Mouse (Mus musculus) heart, postnatal 36 days (tissue): Measurements from ENCODE around the gene Uqcc1. TPM values are rescaled to one million over a fixed set of nuclear protein-coding genes. Genes with fewer than 3 reads are reported as not detected.
"Not testable (repeated sequence)": the region's sequence is repeated elsewhere in the genome, so short reads cannot be mapped to it uniquely, and the experiment has no call there.

ENCODE experiments used
- DNase-seq, 2 experiments: peaks; one replicate each; pipeline ENCODE4 v3.0.0; 2021 to 2022
- intact Hi-C: fragments of 180-260 bp; cut with DNase I; formaldehyde crosslinking; loops from one replicate; pipeline ENCODE4 v1.15.1; 2025
- total RNA-seq, 2 experiments: library from RNA; stranded (reverse); gene quantifications; 2 replicates each; pipeline ENCODE4 v1.2.3; 2021

The Uqcc1 gene
- total RNA-seq, 2 experiments from 2014 or later, result 235 to 283 TPM

GRCm38 (mm10) chr2:155940681-155941080 is 10.6 kb upstream of the Uqcc1 start, which contains the start of gene Gm15557:
Gene Gm15557, plus strand, starts transcription at chr2:155940728.
- no peak for DNase-seq
- intact Hi-C loops, result loop anchor here (10.0 kb wide), 1 partner anchor 266 kb away; no protein-coding TSS in a partner anchor

GRCm38 (mm10) chr2:155939897-155940529 is 9.9 kb upstream of the Uqcc1 start:
- no peak for DNase-seq
- intact Hi-C loops, result loop anchor here (10.0 kb wide), 1 partner anchor 265 kb away; no protein-coding TSS in a partner anchor

GRCm38 (mm10) chr2:155928711-155929345 is 1.3 kb downstream of the Uqcc1 start:
- no peak for DNase-seq
- intact Hi-C loops, result no loop called here

GRCm38 (mm10) chr2:155925213-155925612 is 4.9 kb downstream of the Uqcc1 start:
- intact Hi-C loops, DNase-seq: not testable (repeated sequence)

GRCm38 (mm10) chr2:155923143-155923542 is 7.0 kb downstream of the Uqcc1 start:
- no peak for DNase-seq
- intact Hi-C loops, result no loop called here

- no peak for DNase-seq
- intact Hi-C loops, result no loop called here
These were observed 15.4 kb downstream of the Uqcc1 start for GRCm38 (mm10) chr2:155914684-155915083.

DNA sequence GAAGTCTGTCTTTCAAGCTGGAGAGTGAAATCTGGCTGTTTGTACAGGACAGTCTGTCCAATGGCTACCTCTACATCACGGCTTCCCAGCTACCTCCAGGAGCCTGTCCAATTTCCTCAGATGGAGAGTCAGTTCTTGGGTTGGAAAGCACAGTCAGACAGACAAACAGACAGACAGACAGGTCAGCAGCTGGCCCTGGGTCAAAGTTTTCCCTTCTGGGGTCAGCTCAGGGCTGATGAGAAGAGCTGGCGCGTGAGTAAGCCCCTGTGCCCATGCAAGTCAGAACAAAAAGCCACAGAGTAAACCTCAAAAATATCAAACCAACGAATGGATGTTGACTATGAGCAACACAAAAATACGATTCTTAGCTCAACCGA is 26.5 kb downstream of the Uqcc1 start:
- intact Hi-C loops, result no loop called here
- no peak for DNase-seq

DNA sequence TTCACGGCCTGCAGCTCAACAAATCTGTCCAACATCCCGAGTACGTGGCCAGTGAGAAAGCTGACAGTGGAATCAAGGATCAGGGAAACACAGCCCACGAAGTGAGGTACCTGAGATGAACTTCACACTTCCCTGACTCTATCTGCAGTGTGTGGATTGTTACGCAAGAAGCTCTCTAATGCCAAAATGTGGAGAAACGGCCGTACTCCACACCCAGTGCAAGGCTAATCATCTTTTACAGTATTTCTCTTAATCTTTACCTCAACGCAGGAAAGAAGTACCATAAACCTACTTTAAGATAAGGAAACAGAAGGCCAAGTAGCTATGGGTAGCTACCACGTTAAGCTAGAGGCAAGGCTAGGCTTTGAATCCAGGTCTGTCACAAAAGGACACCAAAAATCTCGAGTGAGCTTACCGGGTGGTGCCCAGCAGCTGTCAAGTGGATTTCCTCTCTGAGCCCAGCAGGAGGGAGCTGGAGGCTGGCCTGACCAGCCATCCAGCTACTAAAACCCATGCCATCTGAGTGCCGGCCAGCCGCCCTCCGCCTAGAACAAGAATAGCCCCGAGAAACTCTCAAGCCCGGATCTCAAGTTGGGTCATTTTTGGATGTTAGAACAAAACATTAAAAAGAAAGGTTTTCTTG is 27.0 kb downstream of the Uqcc1 start:
- intact Hi-C loops, result no loop called here

DNA sequence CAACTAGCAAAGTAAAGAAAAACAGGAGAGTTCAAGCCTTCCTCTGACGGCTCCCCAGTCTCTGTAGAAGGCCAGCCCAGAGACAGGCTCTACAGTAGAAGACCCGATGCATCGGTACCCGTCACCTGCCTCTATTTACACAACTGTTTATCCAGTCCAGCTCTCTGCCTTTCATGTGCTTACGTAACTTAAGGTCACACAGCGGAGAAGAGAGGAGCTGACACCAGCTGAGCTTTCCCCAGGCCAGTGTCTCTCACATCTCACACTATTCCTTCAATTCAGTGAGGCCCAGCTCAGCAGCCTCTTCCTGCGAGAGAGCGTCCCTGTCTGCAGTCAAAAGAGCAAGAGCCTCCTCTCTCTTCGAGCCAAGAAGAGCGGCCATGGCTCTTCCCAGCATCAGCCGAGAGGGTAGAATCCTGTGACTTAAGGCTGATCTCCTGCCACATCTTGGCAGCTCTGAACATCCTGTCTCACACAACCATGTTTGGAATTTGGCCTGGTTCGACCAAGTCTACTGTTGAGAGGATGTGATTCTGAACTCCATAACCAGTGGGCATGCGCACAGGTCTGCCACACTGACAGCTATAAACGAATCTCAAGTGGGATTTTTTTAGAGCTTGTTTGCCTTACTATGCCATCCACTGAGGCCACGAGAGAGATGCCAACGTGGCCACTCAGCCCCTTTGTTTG is 34.9 kb downstream of the Uqcc1 start:
- DNase-seq, result no peak
- intact Hi-C loops, result no loop called here

More for the DNA sequence above, 27.0 kb downstream of the Uqcc1 start:
- DNase-seq, result peak; percentile 28 to 37

- intact Hi-C loops, result no loop called here
- DNase-seq, result no peak
These were observed 35.6 kb downstream of the Uqcc1 start for GRCm38 (mm10) chr2:155894307-155895045.

GRCm38 (mm10) chr2:155886776-155887175 is 43.3 kb downstream of the Uqcc1 start:
- intact Hi-C loops, result no loop called here
- DNase-seq, result no peak

GRCm38 (mm10) chr2:155885271-155885697 is 44.8 kb downstream of the Uqcc1 start:
- no peak for DNase-seq
- intact Hi-C loops, result no loop called here

DNA sequence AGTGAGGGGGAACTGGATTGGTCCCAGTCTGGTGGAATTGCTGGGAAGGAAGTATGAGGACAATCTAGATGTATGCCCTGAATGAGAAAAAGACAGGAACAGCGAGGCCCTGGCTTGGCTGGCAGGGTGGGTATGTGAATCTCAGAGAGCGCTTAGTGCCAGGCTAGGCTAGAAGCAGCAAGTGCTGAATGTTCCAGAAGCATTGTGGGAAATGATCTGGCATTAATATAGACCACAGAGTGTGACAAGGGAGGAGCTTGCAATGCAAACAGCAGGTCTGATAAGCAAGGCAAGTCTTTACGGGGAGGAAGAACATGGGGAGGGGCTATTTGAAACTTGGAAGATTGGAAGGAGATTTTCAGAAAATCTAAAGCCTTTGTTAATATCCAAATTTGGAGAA is 48.0 kb downstream of the Uqcc1 start:
- no peak for DNase-seq
- intact Hi-C loops, result no loop called here

DNA sequence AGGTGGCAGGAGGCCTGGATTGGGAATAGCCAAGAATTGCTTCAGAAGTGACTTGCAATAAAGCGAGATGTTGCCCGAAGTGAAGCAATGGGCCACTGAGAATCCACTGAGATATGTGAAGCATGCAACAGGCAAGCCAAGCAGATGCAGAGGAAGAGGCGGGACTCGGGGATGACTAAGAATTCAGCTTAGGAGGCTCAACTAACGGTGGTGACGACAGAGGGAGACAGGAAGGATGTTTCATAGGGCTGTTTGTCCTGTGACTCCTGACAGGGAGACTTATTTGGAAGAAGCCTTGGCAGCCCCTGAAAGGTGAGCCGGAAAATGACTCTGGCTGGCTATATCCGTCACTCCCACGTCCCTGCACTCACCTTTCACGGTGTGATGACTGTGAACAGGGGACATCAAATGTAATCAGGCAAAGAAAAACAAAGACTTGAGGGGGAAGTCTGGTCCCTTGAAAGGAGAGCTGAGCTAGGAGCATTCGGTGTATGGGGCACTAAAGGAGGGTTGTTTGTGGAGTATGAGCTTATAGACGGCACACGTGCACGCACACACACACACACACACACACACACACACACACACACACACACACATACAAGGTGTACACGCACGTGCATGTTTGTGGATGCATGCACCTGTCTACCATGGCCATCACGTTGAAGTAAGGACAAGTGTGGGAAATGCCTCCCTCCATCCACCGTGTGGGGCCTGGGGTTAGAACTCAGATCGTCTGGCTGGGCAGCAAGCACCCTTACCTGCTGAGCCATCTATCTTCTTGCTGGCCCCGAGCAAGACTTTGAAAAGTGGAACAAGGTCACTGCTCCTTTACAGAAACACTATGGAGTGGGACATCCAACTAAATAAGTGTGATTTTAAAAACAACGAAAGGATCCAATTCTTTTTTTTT is 50.9 kb downstream of the Uqcc1 start:
- DNase-seq, result no peak
- intact Hi-C loops, result no loop called here

DNA sequence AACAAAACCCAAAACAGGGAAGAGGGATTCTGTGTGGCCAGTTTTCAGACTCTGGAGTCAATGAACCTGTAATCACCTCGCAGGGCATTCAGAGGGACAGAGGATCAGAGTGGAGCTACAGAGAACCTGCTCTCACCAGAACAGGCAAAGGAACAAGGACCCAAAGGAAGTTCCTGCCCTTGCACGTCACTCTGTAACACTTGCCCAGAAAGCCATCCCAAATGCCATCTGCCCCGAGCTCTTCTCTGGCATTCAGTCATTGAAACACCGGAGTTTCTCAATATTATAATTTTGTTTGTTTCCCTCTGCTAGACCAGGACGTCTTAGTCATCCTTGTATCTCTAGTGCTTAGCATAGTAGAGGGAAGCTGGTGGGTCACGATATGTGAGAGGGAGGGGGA is 56.5 kb downstream of the Uqcc1 start:
- no peak for DNase-seq
- intact Hi-C loops, result no loop called here

- intact Hi-C loops, result no loop called here
- DNase-seq, result no peak
These were observed 57.1 kb downstream of the Uqcc1 start for GRCm38 (mm10) chr2:155872930-155873507.

GRCm38 (mm10) chr2:155872486-155872885 is 57.6 kb downstream of the Uqcc1 start:
- DNase-seq, result no peak
- intact Hi-C loops, result no loop called here

DNA sequence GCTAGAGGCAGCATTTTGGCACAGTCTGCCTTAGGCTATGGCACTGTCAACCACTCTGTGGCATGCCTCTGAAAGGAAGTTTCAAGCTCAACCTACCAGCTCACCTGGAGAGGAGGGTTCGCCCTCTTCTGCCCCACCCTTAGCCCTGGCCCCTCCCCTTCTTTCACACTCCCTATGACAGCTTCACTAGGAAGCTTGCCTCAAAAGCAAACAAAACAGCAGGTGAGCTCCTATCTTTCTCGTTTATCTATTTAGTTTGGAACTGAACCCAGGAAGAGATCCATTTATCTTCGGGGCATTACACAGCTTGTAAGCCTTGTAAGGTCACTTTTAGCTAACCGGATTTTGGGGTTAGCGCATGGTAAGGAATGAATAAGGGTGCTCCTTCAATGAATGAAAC is 60.3 kb downstream of the Uqcc1 start:
- DNase-seq, result no peak
- intact Hi-C loops, result no loop called here

DNA sequence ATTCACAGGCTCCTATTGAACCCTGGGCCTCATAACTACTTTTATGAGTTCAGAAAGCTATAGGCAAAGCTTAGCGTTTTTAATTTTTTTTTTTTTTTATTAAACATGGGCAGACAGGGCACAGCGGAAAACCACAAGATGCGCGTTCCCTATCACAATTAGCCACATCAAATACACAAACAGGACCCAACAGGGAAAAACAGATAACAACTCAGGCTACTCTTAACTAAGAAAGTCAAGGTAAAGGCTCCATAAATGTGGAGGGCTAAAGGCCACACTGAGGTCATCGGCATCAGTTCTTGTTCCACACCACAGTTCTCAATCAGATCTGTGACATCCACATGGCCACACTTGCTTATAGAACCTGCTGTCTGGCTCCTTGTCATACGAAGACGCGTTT is 61.8 kb downstream of the Uqcc1 start:
- intact Hi-C loops, result no loop called here
- DNase-seq, result no peak
